Mouse (Mus musculus) liver, postnatal 0 days (tissue): Measurements from ENCODE around the gene Rtl5. TPM values are rescaled to one million over a fixed set of nuclear protein-coding genes. Genes with fewer than 3 reads are reported as not detected.

ENCODE experiments used
- ATAC-seq: fragments of 200-750 bp; cut with Nextera tagmentation; 2 replicates; pipeline ENCODE4 v1.8.0; 2017; ENCODE audit warnings: mild to moderate bottlenecking, moderate library complexity
- DNase-seq: peaks from one replicate; pipeline ENCODE4 v3.0.0-alpha.2; 2016
- H3K27ac ChIP-seq: fragments of 300-500 bp; sonication (generic); 2 replicates; pipeline ENCODE4 v1.5.1; 2014; ENCODE audit warnings: antibody characterized with exemption, moderate library complexity, mild to moderate bottlenecking, low read depth
- H3K27me3 ChIP-seq: fragments of 300-500 bp; sonication (generic); 2 replicates; pipeline ENCODE4 v1.6.1; 2014; ENCODE audit warnings: low read length, control low read depth, mixed read lengths; ENCODE audit not compliant: insufficient read depth
- H3K36me3 ChIP-seq: fragments of 300-500 bp; sonication (generic); replicated peaks from 2 replicates; pipeline ENCODE4 v1.6.1; 2014; ENCODE audit warnings: mild to moderate bottlenecking, control low read depth, low read length, moderate library complexity, mixed read lengths; ENCODE audit not compliant: insufficient read depth
- H3K4me1 ChIP-seq: fragments of 300-500 bp; sonication (generic); 2 replicates; pipeline ENCODE4 v1.6.1; 2014; ENCODE audit warnings: antibody characterized with exemption, mild to moderate bottlenecking, control low read depth; ENCODE audit not compliant: insufficient read depth
- H3K4me2 ChIP-seq: fragments of 300-500 bp; sonication (generic); 2 replicates; pipeline ENCODE4 v1.6.1; 2014; ENCODE audit warnings: low read depth, mild to moderate bottlenecking, low read length, moderate library complexity, mixed read lengths
- H3K4me3 ChIP-seq: fragments of 300-500 bp; sonication (generic); 2 replicates; pipeline ENCODE4 v1.5.1; 2014; ENCODE audit warnings: low read depth, low read length
- H3K9ac ChIP-seq: fragments of 300-500 bp; sonication (generic); replicated peaks from 2 replicates; pipeline ENCODE4 v1.6.1; 2014; ENCODE audit warnings: mild to moderate bottlenecking, moderate library complexity
- H3K9me3 ChIP-seq: fragments of 300-500 bp; sonication (generic); 2 replicates; pipeline ENCODE4 v1.6.1; 2016; ENCODE audit warnings: mild to moderate bottlenecking, control low read depth, low read length, mixed read lengths
- CTCF ChIP-seq: sonication (generic); IDR thresholded peaks from 2 replicates; pipeline ENCODE4 v1.5.1; 2016; ENCODE audit warnings: antibody characterized with exemption, low read depth
- EP300 ChIP-seq: IDR thresholded peaks from 2 replicates; pipeline ENCODE4 v1.6.1; 2016; ENCODE audit warnings: antibody characterized with exemption, low read depth, mild to moderate bottlenecking
- WGBS: fragments of 180-500 bp; shearing (Covaris S2); extraction: QIAGEN DNeasy Blood & Tissue Kit; methylation state at CpG from one replicate; pipeline ENCODE4 v1.1.7; 2014; ENCODE audit not compliant: insufficient replicate concordance; 5-methylcytosine and 5-hydroxymethylcytosine counted together
- polyA plus RNA-seq: library from polyadenylated mRNA; unstranded; fragments of >200 nt; fragmentation: Nextera tagmentation; extraction: Ambion mirVana; gene quantifications from 2 replicates; pipeline ENCODE4 v1.2.1, GENCODE M21; 2015

The Rtl5 gene
- polyA plus RNA-seq, 1 experiment from 2014 or later: 0.22 TPM

DNA sequence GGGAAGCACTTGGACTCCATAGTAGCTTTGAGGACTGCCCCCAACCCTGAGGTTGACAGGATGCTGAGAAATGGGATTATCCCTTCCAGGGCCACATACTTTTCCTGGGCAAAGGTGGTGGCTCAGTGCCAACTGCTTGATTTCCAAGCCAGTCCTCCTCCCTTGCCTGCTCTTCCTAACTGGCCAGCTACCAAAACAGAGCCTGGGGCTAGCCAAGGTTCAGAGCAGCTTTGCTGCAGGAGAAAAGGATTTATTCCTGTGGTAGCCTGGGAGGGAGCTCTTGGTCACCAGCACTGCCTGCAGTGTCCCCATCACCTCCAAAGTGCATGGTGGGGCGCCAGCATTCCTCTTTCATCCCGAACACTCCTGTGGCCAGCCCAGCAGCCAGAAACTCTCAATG, 33.6 kb downstream of the Rtl5 start:
- TF ChIP-seq EP300 (no peak), CTCF (no peak)
- 0 out of 2 replicates have a peak overlapping the region, but pooled peaks have one; percentile 13 for H3K4me2 ChIP-seq
- peak overlapping the region; percentile 55; the same call in 1 of the 2 replicates for H3K27ac ChIP-seq
- DNase-seq: peak; percentile 15
- H3K36me3 ChIP-seq: no peaks in the 10 kb centered on the region
- WGBS: 44% methylated on average over 2 of the region's 2 CpGs
- no peak overlapping the region for H3K9ac ChIP-seq
- H3K4me3 ChIP-seq: no peak overlapping the region
- no peaks in the 10 kb centered on the region; the same call in 1 of the 2 replicates for H3K27me3 ChIP-seq
- ATAC-seq: no peak; the same call in 1 of the 2 replicates
- no peaks in the 10 kb centered on the region for H3K9me3 ChIP-seq
- 0 out of 2 replicates have a peak, but pooled peaks cover 2% of the 10 kb centered on the region for H3K4me1 ChIP-seq

DNA sequence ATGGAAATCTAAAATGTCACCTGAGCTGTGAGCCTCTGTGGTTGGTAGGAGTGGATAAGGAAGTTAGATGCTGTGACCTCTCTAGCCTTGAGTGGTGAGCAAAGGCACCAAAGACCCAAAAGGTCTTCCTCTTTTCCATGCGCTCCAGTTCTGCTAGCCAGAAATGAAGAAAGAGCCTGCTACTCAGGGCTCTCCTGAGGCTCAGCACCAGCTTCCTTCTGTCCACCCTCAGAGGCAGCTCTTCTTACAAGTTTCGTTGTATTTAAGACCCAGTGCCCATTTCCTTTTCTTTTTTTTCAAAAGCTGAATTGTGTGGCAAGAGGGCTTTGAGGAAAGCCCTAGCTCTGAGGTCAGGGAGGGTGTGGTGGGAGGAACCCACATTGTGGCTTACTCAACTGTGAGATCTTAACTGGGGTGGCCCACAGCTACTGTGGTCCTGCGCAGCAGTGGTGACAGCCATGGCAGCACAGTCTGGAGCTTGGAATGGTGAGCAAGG, 34.2 kb downstream of the Rtl5 start:
- Histone ChIP-seq H3K4me3 (no peak overlapping the region), H3K27me3 (no peaks in the 10 kb centered on the region), H3K36me3 (no peaks in the 10 kb centered on the region), H3K4me1 (0 out of 2 replicates have a peak, but pooled peaks cover 2% of the 10 kb centered on the region), H3K9me3 (no peaks in the 10 kb centered on the region), H3K27ac (peak overlapping the region; percentile 55), H3K4me2 (no peak overlapping the region), H3K9ac (no peak overlapping the region)
- ATAC-seq: peak; percentile 64
- 74% methylated on average over 3 of the region's 3 CpGs for WGBS
- peak; percentile 20 for DNase-seq
- TF ChIP-seq CTCF (no peak), EP300 (no peak)

DNA sequence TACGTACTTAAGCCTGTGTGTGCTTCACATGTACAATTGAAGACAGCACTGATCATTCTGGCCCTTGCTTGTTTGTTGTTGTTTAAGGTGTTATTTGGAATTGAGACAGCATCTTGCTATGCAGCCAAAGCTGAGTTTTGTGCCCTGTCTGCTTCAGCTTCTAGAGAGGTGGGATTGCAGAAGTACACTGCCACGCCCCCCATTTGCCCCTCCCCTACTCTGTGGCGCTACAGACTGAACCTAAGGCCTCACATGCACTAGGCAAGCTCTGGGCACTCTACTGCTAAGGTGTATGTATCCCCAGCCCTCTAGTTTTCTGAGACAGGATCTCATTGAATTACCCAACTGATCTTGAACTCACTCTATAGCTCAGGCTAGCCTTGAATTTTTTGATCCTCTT, 35.4 kb downstream of the Rtl5 start:
- Histone ChIP-seq H3K27ac (no peak overlapping the region), H3K27me3 (0 out of 2 replicates have a peak, but pooled peaks cover 2% of the 10 kb centered on the region), H3K4me2 (no peak overlapping the region), H3K9ac (no peak overlapping the region), H3K36me3 (no peaks in the 10 kb centered on the region), H3K4me3 (no peak overlapping the region), H3K4me1 (0 out of 2 replicates have a peak, but pooled peaks cover 2% of the 10 kb centered on the region), H3K9me3 (no peaks in the 10 kb centered on the region)
- ATAC-seq (no peak), DNase-seq (no peak)
- TF ChIP-seq CTCF (no peak), EP300 (no peak)
- 31% methylated on average over 3 of the region's 3 CpGs for WGBS

DNA sequence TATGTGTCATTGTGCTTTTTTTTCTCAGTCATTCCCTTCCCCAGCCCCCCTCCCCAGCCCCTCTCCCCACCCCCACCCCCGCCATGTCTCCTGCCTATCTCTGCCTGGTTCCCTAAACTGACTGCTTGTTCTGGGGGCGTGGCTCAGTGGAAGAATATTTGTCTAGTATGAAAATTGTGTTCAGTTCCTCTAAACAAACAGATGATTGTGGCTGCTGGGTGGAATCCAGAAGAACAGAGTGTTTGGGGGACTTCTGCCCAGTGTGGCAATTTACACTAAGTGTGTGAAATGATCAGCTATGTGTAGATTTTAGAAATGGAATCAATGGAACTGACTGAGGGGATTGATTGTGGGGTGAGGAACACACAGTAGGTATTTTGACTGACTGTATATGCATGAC, 37.5 kb downstream of the Rtl5 start:
- DNase-seq: no peak
- Histone ChIP-seq H3K4me1 (0 out of 2 replicates have a peak, but pooled peaks cover 2% of the 10 kb centered on the region), H3K9ac (no peak overlapping the region), H3K9me3 (no peaks in the 10 kb centered on the region), H3K36me3 (no peaks in the 10 kb centered on the region), H3K27me3 (0 out of 2 replicates have a peak, but pooled peaks cover 2% of the 10 kb centered on the region), H3K4me2 (no peak overlapping the region), H3K27ac (no peak overlapping the region), H3K4me3 (no peak overlapping the region)
- TF ChIP-seq EP300 (no peak), CTCF (no peak)
- WGBS: 38% methylated on average over 2 of the region's 2 CpGs
- no peak for ATAC-seq

DNA sequence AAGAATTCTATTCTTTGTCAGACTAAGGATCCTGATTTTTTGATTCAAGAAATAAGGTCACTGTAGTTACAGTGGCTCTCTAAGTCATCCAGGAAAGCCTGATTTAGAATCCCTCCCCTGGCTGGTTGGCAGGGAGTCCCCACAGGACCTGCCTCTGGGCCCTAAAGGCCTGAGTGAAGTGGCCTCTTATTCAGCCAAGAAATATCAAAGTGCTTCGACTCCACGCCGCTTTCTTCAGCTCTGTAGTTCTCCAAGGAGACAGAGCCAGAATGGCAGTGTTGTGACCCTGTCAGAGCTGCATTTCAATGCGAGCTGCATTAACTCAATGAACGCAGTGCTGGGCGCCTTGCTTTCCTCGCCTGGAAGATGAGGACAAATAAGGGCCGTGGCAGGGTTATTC, 38.7 kb downstream of the Rtl5 start:
- no peak for DNase-seq
- Histone ChIP-seq H3K9ac (no peak overlapping the region), H3K4me3 (no peak overlapping the region), H3K4me1 (0 out of 2 replicates have a peak, but pooled peaks cover 2% of the 10 kb centered on the region), H3K27ac (no peak overlapping the region), H3K9me3 (no peaks in the 10 kb centered on the region), H3K36me3 (no peaks in the 10 kb centered on the region), H3K27me3 (0 out of 2 replicates have a peak, but pooled peaks cover 2% of the 10 kb centered on the region), H3K4me2 (no peak overlapping the region)
- ATAC-seq: no peak
- 78% methylated on average over 8 of the region's 8 CpGs for WGBS
- TF ChIP-seq EP300: no peak
- TF ChIP-seq CTCF: no peak

DNA sequence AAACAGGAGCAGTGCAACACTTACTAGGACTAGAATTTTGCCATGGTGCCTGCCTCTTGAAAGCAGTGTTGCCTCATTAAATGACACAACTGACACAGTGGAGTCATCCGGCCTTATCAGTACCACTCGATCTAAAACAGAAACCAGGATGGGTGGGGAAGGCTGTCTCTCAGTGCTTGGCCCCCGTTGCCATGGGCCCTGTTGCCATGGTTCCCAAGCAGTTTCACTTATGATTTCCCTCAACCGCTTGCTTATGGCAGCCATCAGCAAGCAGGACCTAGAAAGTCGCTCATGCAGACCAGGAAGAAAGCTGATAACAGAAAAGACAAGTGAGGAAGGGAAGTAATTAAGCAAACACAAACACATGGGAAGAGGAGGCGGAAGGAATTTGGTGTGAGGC, 39.3 kb downstream of the Rtl5 start:
- H3K9me3 ChIP-seq: no peaks in the 10 kb centered on the region
- H3K27me3 ChIP-seq: 0 out of 2 replicates have a peak, but pooled peaks cover 2% of the 10 kb centered on the region
- H3K4me3 ChIP-seq: no peak overlapping the region
- 0 out of 2 replicates have a peak, but pooled peaks cover 2% of the 10 kb centered on the region for H3K4me1 ChIP-seq
- DNase-seq: peak; percentile 41
- no peak overlapping the region for H3K9ac ChIP-seq
- H3K4me2 ChIP-seq: no peak overlapping the region
- TF ChIP-seq CTCF: no peak
- TF ChIP-seq EP300: no peak
- WGBS: 36% methylated on average over 6 of the region's 6 CpGs
- no peak overlapping the region for H3K27ac ChIP-seq
- ATAC-seq: peak; percentile 40; the same call in 1 of the 2 replicates
- no peaks in the 10 kb centered on the region for H3K36me3 ChIP-seq
